Mouse (Mus musculus): ENCODE measurements around the gene Ngdn. TPM values are rescaled to one million over a fixed set of nuclear protein-coding genes. Genes with fewer than 3 reads are reported as not detected.

The Ngdn gene
- polyA plus RNA-seq (2017; shearing (Covaris generic)) = 152 TPM

GRCm38 (mm10) chr14:55014991-55015766 lies at the start of gene Ngdn:
Ngdn (plus strand) TSS chr14:55015454.

GRCm38 (mm10) chr14:54966320-54966977 lies 48.8 kb upstream of the Ngdn start, which contains the start of gene Myh6:
Myh6 (minus strand) TSS chr14:54966927.

GRCm38 (mm10) chr14:54976633-54977032 lies 38.6 kb upstream of the Ngdn start, which contains the start of gene Gm17428:
Gm17428 (plus strand) TSS chr14:54976933.

GRCm38 (mm10) chr14:54994136-54994868 lies 21.0 kb upstream of the Ngdn start, which contains the start of gene Myh7:
Myh7 (minus strand) TSS chr14:54994626.

Other genes starting within 250 kb of the Ngdn start
- 0.24 TPM for gene Slc7a8, start 233.5 kb upstream of the Ngdn start, polyA plus RNA-seq (2017; shearing (Covaris generic))
- not detected for gene Rnf212b, start 201.3 kb upstream of the Ngdn start, polyA plus RNA-seq (2017; shearing (Covaris generic))
- 3.7 TPM for gene Homez, start 144.5 kb upstream of the Ngdn start, polyA plus RNA-seq (2017; shearing (Covaris generic))
- 0.45 TPM for gene Ppp1r3e, start 137.9 kb upstream of the Ngdn start, polyA plus RNA-seq (2017; shearing (Covaris generic))
- 0.31 TPM for gene Bcl2l2, start 132.1 kb upstream of the Ngdn start, polyA plus RNA-seq (2017; shearing (Covaris generic))
- gene Gm20521, start 132.0 kb upstream of the Ngdn start, polyA plus RNA-seq (2017; shearing (Covaris generic)) = 0.38 TPM
- gene Pabpn1, start 123.0 kb upstream of the Ngdn start, polyA plus RNA-seq (2017; shearing (Covaris generic)) = 29.9 TPM
- 1.1 TPM for gene Slc22a17, start 102.3 kb upstream of the Ngdn start, polyA plus RNA-seq (2017; shearing (Covaris generic))
- not detected for gene Efs, start 89.3 kb upstream of the Ngdn start, polyA plus RNA-seq (2017; shearing (Covaris generic))
- not detected for gene Il25, start 82.8 kb upstream of the Ngdn start, polyA plus RNA-seq (2017; shearing (Covaris generic))
- not detected for gene Cmtm5, start 79.2 kb upstream of the Ngdn start, polyA plus RNA-seq (2017; shearing (Covaris generic))
- not detected for gene Myh6, start 48.5 kb upstream of the Ngdn start, polyA plus RNA-seq (2017; shearing (Covaris generic))
- gene Gm17428, start 38.5 kb upstream of the Ngdn start, polyA plus RNA-seq (2017; shearing (Covaris generic)) = not detected
- not detected for gene Myh7, start 20.8 kb upstream of the Ngdn start, polyA plus RNA-seq (2017; shearing (Covaris generic))
- 13.0 TPM for gene Zfhx2, start 76.9 kb downstream of the Ngdn start, polyA plus RNA-seq (2017; shearing (Covaris generic))
- gene Thtpa, start 79.3 kb downstream of the Ngdn start, polyA plus RNA-seq (2017; shearing (Covaris generic)) = 17.0 TPM
- gene Ap1g2, start 91.1 kb downstream of the Ngdn start, polyA plus RNA-seq (2017; shearing (Covaris generic)) = 173 TPM
- gene Jph4, start 101.5 kb downstream of the Ngdn start, polyA plus RNA-seq (2017; shearing (Covaris generic)) = not detected
- gene Dhrs2, start 206.6 kb downstream of the Ngdn start, polyA plus RNA-seq (2017; shearing (Covaris generic)) = not detected